ENCODE assay signal across 8 mouse cellular contexts in genomic region chr12:79006478-79007125, GRCm38 (mm10). TPM values are rescaled to one million over a fixed set of nuclear protein-coding genes. Genes with fewer than 3 reads are reported as not detected.
DNase-seq lines count a peak whose midpoint lies in the region; ATAC-seq and TF ChIP-seq lines count a peak whose summit lies in the region.

No protein-coding gene starts in this region.

- H3K27me3 ChIP-seq in heart, embryonic 14.5 days (ENCODE audit: control insufficient read depth, insufficient read depth, low read length) = peaks cover 17% of the 10 kb centered on the region
- no peaks in the 10 kb centered on the region for H3K27me3 ChIP-seq in kidney, postnatal 0 days (ENCODE audit: insufficient read depth, low read length)
- peaks cover 21% of the 10 kb centered on the region for H3K27me3 ChIP-seq in liver, embryonic 16.5 days (ENCODE audit: control insufficient read depth, insufficient read depth, low read depth, low read length)
- 0 out of 2 replicates have a peak, but pooled peaks cover 2% of the 10 kb centered on the region for H3K27me3 ChIP-seq in neural tube, embryonic 11.5 days (ENCODE audit: control insufficient read depth, insufficient read depth, low read length)

- H3K9ac ChIP-seq in heart, embryonic 14.5 days (ENCODE audit: low read length) = peak overlapping the region; percentile 81
- peak overlapping the region; percentile 80 for H3K9ac ChIP-seq in kidney, postnatal 0 days (ENCODE audit: low read depth, low read length)
- peak overlapping the region; percentile 72 for H3K9ac ChIP-seq in liver, embryonic 16.5 days (ENCODE audit: low read depth, low read length)
- peak overlapping the region; percentile 75 for H3K9ac ChIP-seq in neural tube, embryonic 11.5 days (ENCODE audit: low read length)

- no peaks in the 10 kb centered on the region for H3K36me3 ChIP-seq in heart, embryonic 14.5 days (ENCODE audit: control insufficient read depth, insufficient read depth, low read length)
- no peaks in the 10 kb centered on the region for H3K36me3 ChIP-seq in kidney, postnatal 0 days (ENCODE audit: insufficient read depth, low read length)
- no peaks in the 10 kb centered on the region for H3K36me3 ChIP-seq in liver, embryonic 16.5 days (ENCODE audit: control insufficient read depth, insufficient read depth)
- H3K36me3 ChIP-seq in neural tube, embryonic 11.5 days (ENCODE audit: control insufficient read depth, insufficient read depth, low read length) = no peaks in the 10 kb centered on the region

- 2% methylated on average over 35 of the region's 53 CpGs for WGBS in heart, embryonic 14.5 days
- WGBS in kidney, postnatal 0 days = under 1% methylated on average over 50 of the region's 53 CpGs
- under 1% methylated on average over 52 of the region's 53 CpGs for WGBS in liver, embryonic 16.5 days (ENCODE audit: insufficient replicate concordance)
- under 1% methylated on average over 32 of the region's 53 CpGs for WGBS in neural tube, embryonic 11.5 days

- ATAC-seq in heart, embryonic 14.5 days (ENCODE audit: insufficient number of reproducible peaks, insufficient read depth, low FRiP score, low read depth) = 0 out of 2 replicates have a peak, but pooled peaks have one; percentile 40
- peak; percentile 66 for ATAC-seq in kidney, postnatal 0 days (replicated peaks; ENCODE audit: low FRiP score, low read depth)
- ATAC-seq in liver, embryonic 16.5 days (ENCODE audit: low read depth) = 0 out of 2 replicates have a peak, but pooled peaks have one; percentile 19
- ATAC-seq in neural tube, embryonic 11.5 days (ENCODE audit: insufficient read depth, low FRiP score, low TSS enrichment) = peak; percentile 79

- no peaks in the 10 kb centered on the region for H3K4me1 ChIP-seq in embryonic fibroblast, embryonic 13.5 days (ENCODE audit: control insufficient read depth, insufficient read depth, low read length)
- H3K4me1 ChIP-seq in heart, embryonic 14.5 days (ENCODE audit: control insufficient read depth in 2 of 2, insufficient read depth in 2 of 2, low read length in 2 of 2) = peaks cover 5 to 7% of the 10 kb centered on the region in 2 experiments; a peak in 1 of 4 replicates
- H3K4me1 ChIP-seq in kidney, postnatal 0 days (replicated peaks; ENCODE audit: insufficient read depth, low read length) = no peaks in the 10 kb centered on the region
- H3K4me1 ChIP-seq in liver, embryonic 16.5 days (ENCODE audit: control insufficient read depth, low read depth, low read length) = peaks cover 9% of the 10 kb centered on the region; the same call in 1 of the 2 replicates
- no peaks in the 10 kb centered on the region for H3K4me1 ChIP-seq in neural tube, embryonic 11.5 days (ENCODE audit: control insufficient read depth, insufficient read depth, low read length)

- peak; percentile 75 for DNase-seq in CD4-positive helper T cell, adult 2 months (ENCODE audit: low read depth, low spot score)
- peak; percentile 53 to 72 for DNase-seq in adrenal gland, postnatal 36 days
- DNase-seq in kidney, postnatal 0 days (ENCODE audit: low spot score) = peak; percentile 68
- DNase-seq in neural tube, embryonic 11.5 days (ENCODE audit: low spot score) = peak; percentile 67
- DNase-seq in testis, postnatal 10 days (ENCODE audit: low spot score) = peak; percentile 74

- H3K27ac ChIP-seq in embryonic fibroblast, embryonic 13.5 days (ENCODE audit: insufficient read depth, low read length) = no peak overlapping the region
- H3K27ac ChIP-seq in heart, embryonic 14.5 days (replicated peaks in 1 of 2; ENCODE audit: control insufficient read depth in 1 of 2, insufficient read depth in 1 of 2, low read depth in 2 of 2, low read length in 2 of 2) = no peak overlapping the region
- 0 out of 2 replicates have a peak overlapping the region, but pooled peaks have one; percentile 8 for H3K27ac ChIP-seq in kidney, postnatal 0 days
- no peak overlapping the region for H3K27ac ChIP-seq in liver, embryonic 16.5 days (ENCODE audit: low read length)
- peak overlapping the region; percentile 67; the same call in 1 of the 2 replicates for H3K27ac ChIP-seq in neural tube, embryonic 11.5 days (ENCODE audit: low read depth, low read length)

- peak overlapping the region; percentile 88 for H3K4me2 ChIP-seq in heart, embryonic 14.5 days (ENCODE audit: low read length)
- peak overlapping the region; percentile 87 for H3K4me2 ChIP-seq in kidney, postnatal 0 days (ENCODE audit: low read length)
- H3K4me2 ChIP-seq in liver, embryonic 16.5 days (ENCODE audit: low read depth, low read length) = peak overlapping the region; percentile 76
- peak overlapping the region; percentile 74 for H3K4me2 ChIP-seq in neural tube, embryonic 11.5 days (ENCODE audit: low read depth)

- no peak for TF ChIP-seq POLR2A in embryonic fibroblast, embryonic 13.5 days (IDR thresholded peaks at IDR 0.05; ENCODE audit: low read depth, low read length)

- TF ChIP-seq CTCF in embryonic fibroblast, embryonic 13.5 days (IDR thresholded peaks at IDR 0.05; ENCODE audit: borderline replicate concordance, insufficient read depth, low read length) = peak; percentile 22; the same call in 1 of the 2 replicates
- peak; percentile 58 for TF ChIP-seq CTCF in kidney, postnatal 0 days (IDR thresholded peaks at IDR 0.05; ENCODE audit: low read depth)

- peak overlapping the region; percentile 58 for H3K4me3 ChIP-seq in embryonic fibroblast, embryonic 13.5 days (ENCODE audit: insufficient read depth, low read length)
- H3K4me3 ChIP-seq in heart, embryonic 14.5 days (ENCODE audit: control insufficient read depth in 1 of 2, insufficient read depth in 1 of 2, low read depth in 1 of 2, low read length in 2 of 2) = peak overlapping the region; percentile 63 to 89
- H3K4me3 ChIP-seq in kidney, postnatal 0 days (replicated peaks; ENCODE audit: low read depth, low read length) = peak overlapping the region; percentile 97
- peak overlapping the region; percentile 77 for H3K4me3 ChIP-seq in liver, embryonic 16.5 days (ENCODE audit: low read depth, low read length)
- H3K4me3 ChIP-seq in neural tube, embryonic 11.5 days (ENCODE audit: low read depth, low read length) = peak overlapping the region; percentile 90

- H3K9me3 ChIP-seq in heart, embryonic 14.5 days (ENCODE audit: control insufficient read depth, low read length) = no peaks in the 10 kb centered on the region
- H3K9me3 ChIP-seq in kidney, postnatal 0 days (replicated peaks; ENCODE audit: low read length) = no peaks in the 10 kb centered on the region
- H3K9me3 ChIP-seq in liver, embryonic 16.5 days (replicated peaks; ENCODE audit: control insufficient read depth, low read length) = no peaks in the 10 kb centered on the region
- H3K9me3 ChIP-seq in neural tube, embryonic 11.5 days (ENCODE audit: control insufficient read depth, low read length) = no peaks in the 10 kb centered on the region

RNA-seq across cellular contexts. Expression of gene Tmem229b, which starts 0.8 kb away (rescaled TPM):
- 10 to 100 TPM in 1 of 2 experiments, 1 to 10 TPM in 1; 7.2 to 10.1 TPM for total RNA-seq in adrenal gland, postnatal 36 days (2021)
- 1.7 and 3.5 TPM in 2 replicates for polyA plus RNA-seq in embryonic fibroblast, embryonic 13.5 days (2011; ENCODE audit: insufficient read length, low read depth, missing spikeins)
- polyA plus RNA-seq in heart, embryonic 14.5 days (2014; fragmentation: Nextera tagmentation; extraction: Ambion mirVana) = 1.8 and 2.2 TPM in 2 replicates
- 3.3 TPM in 2 replicates for polyA plus RNA-seq in kidney, postnatal 0 days (2015; fragmentation: Nextera tagmentation; extraction: Ambion mirVana)
- 2.3 and 3.7 TPM in 2 replicates for polyA plus RNA-seq in liver, embryonic 16.5 days (2015; fragmentation: Nextera tagmentation; extraction: Ambion mirVana)
- 10.5 and 11.6 TPM in 2 replicates for polyA plus RNA-seq in neural tube, embryonic 11.5 days (2014; fragmentation: Nextera tagmentation; extraction: Ambion mirVana)

RNA-seq across cellular contexts. Expression of gene Plekhh1, which starts 22.4 kb away (rescaled TPM):
- total RNA-seq in adrenal gland, postnatal 36 days (2021) = 1 to 10 TPM; 1.5 to 2.2 TPM
- polyA plus RNA-seq in embryonic fibroblast, embryonic 13.5 days (2011; ENCODE audit: insufficient read length, low read depth, missing spikeins) = 0.47 and 0.53 TPM in 2 replicates
- polyA plus RNA-seq in heart, embryonic 14.5 days (2014; fragmentation: Nextera tagmentation; extraction: Ambion mirVana) = 2.4 and 2.6 TPM in 2 replicates
- polyA plus RNA-seq in kidney, postnatal 0 days (2015; fragmentation: Nextera tagmentation; extraction: Ambion mirVana) = 5.8 and 6.0 TPM in 2 replicates
- 0.13 and 0.33 TPM in 2 replicates for polyA plus RNA-seq in liver, embryonic 16.5 days (2015; fragmentation: Nextera tagmentation; extraction: Ambion mirVana)
- polyA plus RNA-seq in neural tube, embryonic 11.5 days (2014; fragmentation: Nextera tagmentation; extraction: Ambion mirVana) = 6.2 and 7.4 TPM in 2 replicates

Comparison
In these comparisons a context has a peak if more than half of its experiments do, and no peak if none do; other contexts are left out.
1. H3K27ac ChIP-seq: peak in kidney, postnatal 0 days (single experiment) and neural tube, embryonic 11.5 days (single experiment); none in embryonic fibroblast, embryonic 13.5 days (single experiment), heart, embryonic 14.5 days (0 of 2) and liver, embryonic 16.5 days (single experiment).
2. ATAC-seq: peak in every context shown above with its lines; median percentile 79 in neural tube, embryonic 11.5 days; 66 in kidney, postnatal 0 days; 40 in heart, embryonic 14.5 days; 19 in liver, embryonic 16.5 days.
3. Peak in every context shown above with its lines, with median percentiles within 50 percentile points of each other: DNase-seq, H3K4me3 ChIP-seq, H3K4me2 ChIP-seq and H3K9ac ChIP-seq.